Mouse (Mus musculus) limb, embryonic 10.5 days (tissue): ENCODE measurements around the gene Iqcb1. TPM values are rescaled to one million over a fixed set of nuclear protein-coding genes. Genes with fewer than 3 reads are reported as not detected.
"Not testable (repeated sequence)": the region's sequence is repeated elsewhere in the genome, so short reads cannot be mapped to it uniquely, and the experiment has no call there.

Experiments used
- DNase-seq: peaks from one replicate; pipeline ENCODE4 v3.0.0-alpha.2; 2017; ENCODE audit warnings: low spot score
- H3K27ac ChIP-seq: fragments of 300-500 bp; sonication (generic); 2 replicates; pipeline ENCODE4 v1.5.1; 2016; ENCODE audit warnings: mild to moderate bottlenecking
- H3K27me3 ChIP-seq: fragments of 300-500 bp; sonication (generic); 2 replicates; pipeline ENCODE4 v1.6.1; 2016; ENCODE audit warnings: low read depth, mild to moderate bottlenecking; ENCODE audit not compliant: poor library complexity, severe bottlenecking
- H3K36me3 ChIP-seq: fragments of 300-500 bp; sonication (generic); 2 replicates; pipeline ENCODE4 v1.6.1; 2016; ENCODE audit warnings: mild to moderate bottlenecking, moderate library complexity
- H3K4me1 ChIP-seq: fragments of 300-500 bp; sonication (generic); 2 replicates; pipeline ENCODE4 v1.6.1; 2016
- H3K4me3 ChIP-seq: fragments of 300-500 bp; sonication (generic); 2 replicates; pipeline ENCODE4 v1.5.1; 2016; ENCODE audit warnings: mild to moderate bottlenecking, moderate library complexity
- H3K9me3 ChIP-seq: fragments of 300-500 bp; sonication (generic); replicated peaks from 2 replicates; pipeline ENCODE4 v1.6.1; 2016; ENCODE audit warnings: mild to moderate bottlenecking
- WGBS: fragments of 180-500 bp; shearing (Covaris S2); methylation state at CpG from one replicate; pipeline ENCODE4 v1.1.7; 2016; 5-methylcytosine and 5-hydroxymethylcytosine counted together
- polyA plus RNA-seq: library from polyadenylated mRNA; unstranded; fragments of >200 nt; fragmentation: Nextera tagmentation; extraction: Ambion mirVana; gene quantifications from 2 replicates; pipeline ENCODE4 v1.2.1, GENCODE M21; 2016

The Iqcb1 gene
- polyA plus RNA-seq, 1 experiment from 2014 or later: 77.9 TPM

DNA sequence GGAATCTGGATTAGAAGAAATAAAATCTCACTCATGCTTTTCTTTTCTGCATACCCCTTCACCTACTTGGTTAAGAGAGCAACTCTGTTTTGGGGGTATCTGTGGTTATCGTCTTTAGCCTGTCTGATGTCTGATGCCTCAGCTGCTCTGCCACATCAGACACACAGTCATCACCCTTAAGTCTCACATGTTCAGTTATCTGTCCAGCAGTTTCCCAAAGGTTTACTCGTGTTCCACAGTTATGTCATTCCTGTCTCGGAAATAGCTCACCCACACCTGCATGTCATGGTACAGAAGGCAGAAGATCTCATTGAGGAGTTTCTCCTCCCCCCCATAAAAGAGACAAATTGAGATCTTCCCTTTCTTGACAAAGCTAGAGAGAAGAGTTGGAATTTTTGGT, 7.4 kb upstream of the Iqcb1 start:
- Histone ChIP-seq H3K36me3 (no peaks in the 10 kb centered on the region), H3K27me3 (no peaks in the 10 kb centered on the region), H3K4me1 (peaks cover 5% of the 10 kb centered on the region), H3K9me3 (no peaks in the 10 kb centered on the region), H3K4me3 (no peak overlapping the region), H3K27ac (no peak overlapping the region)
- DNase-seq: no peak
- 84% methylated on average over 3 of the region's 3 CpGs for WGBS

DNA sequence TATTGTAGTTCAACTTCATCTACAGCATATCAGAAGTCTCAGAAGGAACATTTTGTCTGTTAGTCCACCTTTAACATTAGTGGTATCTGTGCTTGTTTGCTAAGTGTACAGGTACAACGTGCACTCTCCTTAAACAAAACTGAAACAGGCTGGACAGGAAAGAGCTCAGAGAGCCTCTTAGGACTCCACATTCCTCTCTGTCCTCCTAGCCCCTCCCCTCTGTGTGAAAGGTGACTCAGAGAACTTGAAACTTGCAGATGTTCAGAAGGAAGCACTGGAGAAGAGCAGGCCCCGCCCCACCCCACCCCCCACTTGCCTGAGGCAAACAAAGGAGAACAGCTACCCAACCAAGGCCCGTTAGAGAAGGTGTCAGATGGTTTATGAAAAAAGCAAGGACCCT, 6.7 kb upstream of the Iqcb1 start:
- Histone ChIP-seq H3K4me1 (peaks cover 5% of the 10 kb centered on the region), H3K4me3 (no peak overlapping the region), H3K36me3 (no peaks in the 10 kb centered on the region), H3K27ac (no peak overlapping the region), H3K9me3 (no peaks in the 10 kb centered on the region), H3K27me3 (peaks cover 2% of the 10 kb centered on the region; the same call in 1 of the 2 replicates)
- DNase-seq: no peak
- 9% methylated on average over 3 of the region's 3 CpGs for WGBS

DNA sequence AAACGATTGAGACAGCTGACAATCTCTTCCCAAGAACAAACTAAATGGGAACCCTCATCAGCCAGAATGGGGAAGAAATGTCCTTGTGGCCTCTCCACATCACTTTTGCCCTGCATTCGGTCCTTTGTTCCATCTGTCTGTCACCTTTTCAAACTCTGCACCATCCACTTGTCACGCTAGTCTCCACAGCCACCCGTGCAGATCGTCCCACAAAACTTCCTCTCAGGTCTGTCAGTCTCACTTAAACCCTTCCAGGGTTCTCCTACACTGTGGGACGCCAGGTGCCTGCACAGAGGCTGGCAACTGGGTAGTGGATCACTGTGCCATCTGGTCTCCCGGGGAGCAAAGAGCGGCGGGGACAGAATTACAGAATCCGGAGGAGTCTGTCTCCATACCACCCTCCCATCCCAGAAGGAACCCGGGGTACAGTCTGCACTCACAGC, 553 bp upstream of the Iqcb1 start:
- 6% methylated on average over 11 of the region's 11 CpGs for WGBS
- Histone ChIP-seq H3K36me3 (peaks cover 20% of the 10 kb centered on the region), H3K4me1 (peaks cover 11% of the 10 kb centered on the region), H3K4me3 (peak overlapping the region; percentile 84), H3K27ac (peak overlapping the region; percentile 92), H3K27me3 (peaks cover 18% of the 10 kb centered on the region), H3K9me3 (no peaks in the 10 kb centered on the region)
- DNase-seq: no peak

DNA sequence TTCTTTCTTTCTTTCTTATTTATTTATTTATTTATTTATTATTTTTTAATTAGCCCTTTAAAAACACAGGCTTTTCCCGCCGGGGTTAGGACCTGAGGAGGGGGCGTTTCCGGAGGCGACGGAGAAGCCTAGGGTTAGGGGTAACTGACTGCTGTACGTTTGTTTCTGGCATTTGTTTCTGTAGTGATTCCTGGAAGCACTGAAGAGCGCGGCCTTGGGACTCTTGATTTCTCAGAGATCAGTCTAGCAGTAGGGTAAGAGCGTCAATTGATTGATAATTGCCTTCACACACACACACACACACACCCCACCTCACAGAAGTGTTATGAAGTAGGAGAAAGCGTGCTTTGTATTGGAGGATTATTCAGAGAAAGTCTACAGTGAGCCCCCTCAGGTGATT, 635 bp downstream of the Iqcb1 start:
- WGBS: 9% methylated on average over 11 of the region's 11 CpGs
- peak overlapping the region; percentile 92 for H3K27ac ChIP-seq
- H3K4me1 ChIP-seq: peaks cover 11% of the 10 kb centered on the region
- no peaks in the 10 kb centered on the region for H3K9me3 ChIP-seq
- peaks cover 28% of the 10 kb centered on the region for H3K36me3 ChIP-seq
- peaks cover 18% of the 10 kb centered on the region for H3K27me3 ChIP-seq
- peak overlapping the region; percentile 84 for H3K4me3 ChIP-seq
- DNase-seq: peak; percentile 39

DNA sequence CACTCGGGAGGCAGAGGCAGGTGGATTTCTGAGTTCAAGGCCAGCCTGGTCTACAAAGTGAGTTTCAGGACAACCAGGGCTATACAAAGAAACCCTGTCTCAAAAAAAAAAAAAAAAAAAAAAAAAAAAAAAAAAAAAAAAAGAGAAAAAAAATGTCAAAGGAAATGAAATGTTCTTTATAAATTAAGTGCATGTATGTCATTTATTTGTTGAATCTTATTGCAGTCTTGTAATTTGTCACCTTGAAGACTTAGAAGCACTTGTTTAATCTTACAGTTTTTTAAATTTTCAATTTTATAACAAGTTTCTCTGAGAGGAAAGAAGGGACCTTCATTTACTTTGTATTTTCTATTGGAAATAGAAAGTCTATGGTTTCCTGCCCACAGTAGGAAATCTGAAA, 18.7 kb downstream of the Iqcb1 start:
- H3K36me3 ChIP-seq: peaks cover 82% of the 10 kb centered on the region
- H3K4me1 ChIP-seq, H3K9me3 ChIP-seq, H3K27me3 ChIP-seq, H3K27ac ChIP-seq, H3K4me3 ChIP-seq, DNase-seq: not testable (repeated sequence)
- WGBS: 100% methylated on average over 1 of the region's 1 CpGs

DNA sequence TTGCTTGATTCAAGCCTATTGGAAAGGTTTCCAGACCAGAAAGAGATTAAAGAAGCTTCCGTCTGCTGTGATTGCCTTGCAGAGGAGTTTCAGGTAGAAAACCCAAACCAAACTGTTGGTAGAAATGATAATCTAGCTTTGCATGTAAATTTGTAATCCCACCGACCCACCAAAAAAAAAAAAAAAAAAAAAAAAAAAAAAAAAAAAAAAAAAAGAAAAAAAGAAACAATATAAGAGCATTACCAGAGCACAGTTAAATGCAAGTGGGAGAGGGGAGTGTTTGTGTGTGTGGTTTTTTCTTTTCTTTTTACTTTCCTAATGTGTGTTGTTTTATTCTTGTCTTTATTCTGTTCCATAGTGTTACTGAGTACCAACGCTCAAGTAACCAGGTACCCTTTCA, 23.0 kb downstream of the Iqcb1 start:
- no peak overlapping the region for H3K4me3 ChIP-seq
- H3K27ac ChIP-seq: no peak overlapping the region
- H3K9me3 ChIP-seq: no peaks in the 10 kb centered on the region
- peaks cover 81% of the 10 kb centered on the region for H3K36me3 ChIP-seq
- 94% methylated on average over 3 of the region's 3 CpGs for WGBS
- H3K4me1 ChIP-seq: no peaks in the 10 kb centered on the region
- no peak for DNase-seq
- H3K27me3 ChIP-seq: no peaks in the 10 kb centered on the region

DNA sequence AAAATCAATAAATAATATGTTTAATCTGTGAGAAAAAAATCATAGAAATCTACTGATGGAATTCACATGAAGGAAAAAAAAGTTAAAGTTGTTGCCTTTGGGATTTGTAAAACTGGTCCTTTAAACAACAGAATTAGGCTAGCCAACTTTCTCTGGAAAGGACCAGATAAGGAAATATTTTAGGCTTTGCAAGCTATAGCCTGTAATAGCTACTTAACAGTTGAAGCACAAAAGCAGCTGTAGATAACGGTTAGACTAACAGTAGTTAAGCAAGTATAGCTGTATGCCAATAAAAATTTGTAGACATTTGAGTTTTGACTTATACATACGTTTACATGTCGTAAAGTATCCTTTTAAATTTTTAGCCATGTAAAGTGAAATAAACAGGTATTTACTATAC, 35.4 kb downstream of the Iqcb1 start:
- H3K4me1 ChIP-seq: no peaks in the 10 kb centered on the region
- peaks cover 78% of the 10 kb centered on the region for H3K36me3 ChIP-seq
- H3K27me3 ChIP-seq: no peaks in the 10 kb centered on the region
- no peak overlapping the region for H3K4me3 ChIP-seq
- no peaks in the 10 kb centered on the region for H3K9me3 ChIP-seq
- 93% methylated on average over 3 of the region's 3 CpGs for WGBS
- DNase-seq: no peak
- H3K27ac ChIP-seq: no peak overlapping the region

DNA sequence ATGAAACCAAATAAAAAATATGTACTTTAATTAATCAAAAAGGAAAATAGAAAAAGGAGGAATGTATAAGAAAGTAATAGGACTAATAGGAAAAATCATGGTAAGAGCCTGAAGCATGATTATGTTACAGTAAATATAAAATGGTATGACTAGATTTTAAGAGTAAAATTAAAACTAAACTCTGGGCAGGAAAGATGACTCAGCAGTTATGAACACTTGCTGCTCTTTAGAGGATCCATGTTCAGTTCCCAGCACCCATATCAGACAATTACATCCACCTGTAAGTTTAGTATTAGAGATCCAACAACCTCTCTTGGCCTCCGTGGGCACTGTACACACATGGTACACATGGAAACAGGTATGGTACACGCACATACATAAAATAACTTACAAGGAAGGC, 41.3 kb downstream of the Iqcb1 start:
- H3K9me3 ChIP-seq: no peaks in the 10 kb centered on the region
- DNase-seq: no peak
- no peaks in the 10 kb centered on the region for H3K27me3 ChIP-seq
- no peak overlapping the region for H3K4me3 ChIP-seq
- WGBS: 93% methylated on average over 2 of the region's 2 CpGs
- H3K4me1 ChIP-seq: peaks cover 5% of the 10 kb centered on the region
- peaks cover 81% of the 10 kb centered on the region for H3K36me3 ChIP-seq
- H3K27ac ChIP-seq: no peak overlapping the region

DNA sequence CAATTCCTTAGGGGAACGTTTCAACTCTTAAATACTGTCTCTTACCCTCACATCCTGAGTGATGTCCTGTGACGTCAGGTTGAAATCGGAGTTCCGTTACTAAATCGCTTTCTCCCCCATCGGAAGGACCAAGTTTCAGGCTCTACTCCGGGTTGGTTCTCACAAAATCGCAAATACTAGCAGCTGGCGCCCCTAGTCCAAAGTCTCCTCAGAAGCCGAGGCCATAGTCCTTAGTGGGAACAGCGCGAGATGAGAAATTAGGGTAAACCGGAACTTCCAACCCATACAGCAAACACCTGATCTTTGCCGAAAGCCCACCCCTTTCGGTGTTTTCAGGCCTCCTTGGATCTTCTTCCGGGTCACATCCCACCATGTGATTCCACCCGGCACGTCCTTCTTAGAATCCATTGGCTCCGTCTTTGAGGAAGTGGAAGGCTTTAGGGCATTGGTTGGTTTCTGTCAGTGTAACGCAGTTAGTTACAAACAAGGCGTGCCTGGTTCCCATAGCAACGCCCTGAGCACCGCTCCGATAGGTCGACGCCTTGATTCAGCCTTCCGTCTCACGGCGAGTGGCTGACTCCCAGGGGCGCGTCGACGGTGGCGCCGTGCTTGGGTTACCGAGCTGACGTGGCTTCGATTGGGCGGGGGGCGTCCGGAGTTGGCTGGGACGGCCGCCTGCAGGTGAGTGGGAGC, 46.5 kb downstream of the Iqcb1 start, which contains the start of the genes Eaf2 and Golgb1:
Gene Eaf2 (minus strand): TSS at position 421 of the 693 bp plus-strand sequence.
Gene Golgb1 (plus strand): TSS at position 558 of the 693 bp plus-strand sequence.
- DNase-seq: peak; percentile 92
- peak within 1 kb of the TSS; percentile 90 for H3K27ac ChIP-seq
- no peaks in the 10 kb centered on the region for H3K9me3 ChIP-seq
- under 1% methylated on average over 43 of the region's 43 CpGs for WGBS
- H3K4me1 ChIP-seq: peaks cover 13% of the 10 kb centered on the region
- peak within 1 kb of the TSS; percentile 96 for H3K4me3 ChIP-seq
- peaks cover 32% of the 10 kb centered on the region for H3K36me3 ChIP-seq
- no peaks in the 10 kb centered on the region for H3K27me3 ChIP-seq

DNA sequence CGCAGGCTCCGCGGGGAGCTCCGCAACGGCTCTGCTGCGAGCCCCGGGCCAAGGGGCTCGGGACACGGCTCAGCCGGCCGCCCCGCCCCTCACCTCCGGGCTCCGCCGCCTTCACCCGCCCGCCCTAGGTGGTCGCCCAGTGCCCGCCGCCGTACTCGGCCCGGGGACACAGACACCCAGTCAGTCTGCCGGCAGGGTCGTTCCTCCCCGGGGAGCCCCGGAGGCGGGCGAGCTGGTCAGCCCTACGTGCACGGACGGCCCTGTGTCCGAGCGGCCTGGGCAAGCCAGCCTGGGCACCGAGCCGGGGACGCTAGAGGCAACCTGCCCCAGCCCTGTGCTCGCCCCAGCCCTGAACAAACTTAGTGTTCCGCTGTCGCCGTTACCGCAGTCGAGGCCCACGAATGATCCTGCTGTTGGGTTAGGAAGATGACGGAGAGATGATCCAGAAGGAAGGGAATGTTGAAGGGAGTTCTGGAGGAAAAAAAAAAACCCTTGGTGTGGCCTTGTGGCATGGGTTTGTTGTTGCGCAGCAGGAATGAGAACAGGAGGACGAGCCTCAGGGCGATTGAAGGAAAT, 47.2 kb downstream of the Iqcb1 start:
- no peak for DNase-seq
- peak overlapping the region; percentile 90 for H3K27ac ChIP-seq
- peaks cover 26% of the 10 kb centered on the region for H3K36me3 ChIP-seq
- no peaks in the 10 kb centered on the region for H3K9me3 ChIP-seq
- WGBS: under 1% methylated on average over 48 of the region's 48 CpGs
- peak overlapping the region; percentile 96 for H3K4me3 ChIP-seq
- no peaks in the 10 kb centered on the region for H3K27me3 ChIP-seq
- H3K4me1 ChIP-seq: peaks cover 13% of the 10 kb centered on the region

DNA sequence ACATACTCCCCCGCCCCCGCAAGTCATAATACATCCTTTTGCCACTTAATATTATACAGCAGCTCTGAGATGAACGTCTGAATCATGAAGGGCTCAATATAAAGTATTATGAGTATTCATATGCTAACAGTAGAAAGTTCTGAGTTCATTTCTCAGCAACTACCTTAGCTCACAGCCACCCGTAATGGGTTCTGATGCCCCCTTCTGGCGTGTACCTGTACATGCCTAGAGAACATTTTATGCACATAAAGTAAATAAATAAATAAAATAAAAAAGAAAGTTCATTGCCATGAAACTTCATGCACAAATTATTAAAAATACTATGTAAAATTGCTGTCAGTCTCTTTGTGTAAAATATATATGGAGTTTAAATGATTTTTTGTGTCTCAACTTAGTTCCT, 49.1 kb downstream of the Iqcb1 start:
- H3K9me3 ChIP-seq: no peaks in the 10 kb centered on the region
- no peaks in the 10 kb centered on the region for H3K27me3 ChIP-seq
- no peak overlapping the region for H3K4me3 ChIP-seq
- 77% methylated on average over 5 of the region's 5 CpGs for WGBS
- peaks cover 6% of the 10 kb centered on the region for H3K36me3 ChIP-seq
- no peak for DNase-seq
- H3K27ac ChIP-seq: no peak overlapping the region
- H3K4me1 ChIP-seq: peaks cover 13% of the 10 kb centered on the region

DNA sequence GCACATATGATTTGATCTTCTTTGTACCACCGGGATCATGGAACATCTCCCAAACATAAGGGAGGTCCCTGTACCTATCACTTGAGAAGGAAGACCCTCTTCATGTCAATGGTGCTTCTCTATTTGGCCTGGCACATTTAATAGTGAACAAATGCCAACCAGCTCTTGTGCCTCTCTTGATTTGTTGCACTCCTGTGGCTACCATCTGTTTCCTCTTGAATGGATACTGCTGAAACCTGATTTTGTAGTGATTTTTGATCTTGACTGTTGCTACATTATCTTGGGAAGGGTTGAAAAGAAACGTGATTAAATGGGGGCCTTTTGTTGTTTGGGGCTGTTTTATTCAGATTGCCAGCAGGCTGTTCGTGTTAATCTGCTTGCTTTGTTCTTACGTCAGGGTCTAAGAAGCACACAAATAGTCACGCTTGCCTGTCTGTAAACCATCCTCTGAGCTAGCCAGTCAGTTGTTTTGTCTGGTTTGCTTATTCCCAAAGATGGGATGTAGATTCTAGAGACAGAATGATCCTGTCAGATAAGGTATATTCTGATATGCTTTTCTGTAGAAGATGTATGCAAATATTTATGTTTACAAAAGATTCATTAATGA, 54.7 kb downstream of the Iqcb1 start:
- Histone ChIP-seq H3K27me3 (no peaks in the 10 kb centered on the region), H3K36me3 (peaks cover 17% of the 10 kb centered on the region), H3K4me3 (no peak overlapping the region), H3K27ac (no peak overlapping the region), H3K9me3 (no peaks in the 10 kb centered on the region), H3K4me1 (no peaks in the 10 kb centered on the region)
- DNase-seq: no peak
- 74% methylated on average over 5 of the region's 5 CpGs for WGBS

DNA sequence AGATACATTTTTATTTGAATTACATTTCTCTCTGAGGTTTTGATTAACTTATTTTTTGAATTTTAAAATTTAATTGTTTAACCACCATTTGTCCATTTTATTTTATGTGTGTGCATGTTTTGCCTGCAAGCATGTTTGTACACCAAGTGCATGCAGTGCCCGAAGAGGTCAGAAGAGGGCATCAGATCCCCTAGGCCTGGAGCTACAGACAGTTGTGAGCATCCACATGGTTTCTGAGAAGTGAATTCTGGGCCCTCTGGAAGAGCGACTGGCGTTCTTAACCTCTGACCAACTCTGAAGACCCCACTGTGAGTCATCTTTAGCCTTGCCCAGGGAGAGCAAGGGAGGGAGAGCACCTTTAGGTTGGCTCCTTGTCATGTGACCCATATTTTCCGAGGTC, 56.7 kb downstream of the Iqcb1 start:
- WGBS: 86% methylated on average over 4 of the region's 4 CpGs
- no peak overlapping the region for H3K27ac ChIP-seq
- no peaks in the 10 kb centered on the region for H3K4me1 ChIP-seq
- H3K27me3 ChIP-seq: no peaks in the 10 kb centered on the region
- no peaks in the 10 kb centered on the region for H3K9me3 ChIP-seq
- DNase-seq: no peak
- H3K36me3 ChIP-seq: peaks cover 32% of the 10 kb centered on the region
- no peak overlapping the region for H3K4me3 ChIP-seq
